Mouse (Mus musculus): Measurements from ENCODE around the gene Dok1. TPM values are rescaled to one million over a fixed set of nuclear protein-coding genes. Genes with fewer than 3 reads are reported as not detected.

Gene Dok1
- total RNA-seq, 2 experiments from 2014 or later, result 3.2 to 3.3 TPM

DNA sequence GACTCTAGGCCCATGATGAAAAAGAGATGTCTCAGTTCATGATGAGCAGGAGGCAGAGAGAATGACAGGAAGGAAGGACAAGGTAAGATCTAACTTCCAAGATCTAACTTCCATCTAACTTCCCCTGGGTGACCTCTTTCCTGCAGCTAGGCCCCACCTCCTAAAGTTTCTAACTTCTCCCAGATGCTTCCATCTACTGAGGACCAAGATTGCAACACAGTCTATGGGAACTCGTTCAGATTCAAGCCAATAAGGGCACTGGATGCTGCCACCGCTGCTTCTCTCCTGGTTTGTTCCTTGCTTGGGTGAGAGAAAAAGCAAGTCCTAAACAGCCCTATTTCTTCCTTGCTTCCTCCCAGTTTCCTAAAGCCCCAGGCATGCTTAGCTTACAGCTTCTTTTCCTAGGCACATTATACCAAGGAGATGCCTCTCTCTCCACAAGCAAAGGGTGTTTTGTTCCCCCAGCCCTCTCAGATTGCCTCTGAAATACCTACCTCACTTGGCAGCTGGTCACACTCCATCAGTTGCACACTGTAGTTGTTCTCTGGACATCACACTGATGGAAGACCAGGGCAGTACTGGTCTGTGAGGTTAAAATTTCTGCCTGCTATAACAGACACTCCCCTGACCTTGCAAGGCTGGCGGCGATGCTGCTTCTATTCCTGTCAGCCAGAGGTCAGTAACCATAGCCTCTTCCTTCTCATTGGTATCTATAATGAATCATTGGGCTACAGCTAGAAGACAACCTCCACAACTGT is 12.3 kb downstream of the Dok1 start:
- no peak for DNase-seq (ENCODE audit: low spot score in 2 of 2)
- no peak for TF ChIP-seq CTCF (conservative IDR thresholded peaks at IDR 0.05)
- Histone ChIP-seq H3K27ac (no peak overlapping the region), H3K4me3 (no peak overlapping the region)

DNA sequence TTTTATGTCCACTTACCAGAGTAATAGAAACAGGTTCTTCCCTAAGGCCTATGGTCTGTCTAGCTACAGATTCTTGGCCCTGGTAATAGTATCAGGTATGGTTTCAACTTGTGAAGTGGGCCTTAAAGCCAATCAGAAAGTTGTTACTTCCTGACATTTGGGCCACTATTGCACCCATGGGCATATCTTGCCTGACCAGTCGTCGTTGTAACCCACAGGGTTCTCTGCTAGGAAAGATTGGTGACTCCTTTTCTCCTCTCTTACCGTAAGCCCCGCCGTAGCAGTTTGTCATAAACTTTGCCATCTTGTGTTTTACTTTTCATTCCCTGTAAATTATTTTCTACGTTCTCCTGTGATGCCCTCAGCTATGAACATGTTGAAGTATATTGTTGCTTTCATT is 13.2 kb downstream of the Dok1 start:
- TF ChIP-seq CTCF (conservative IDR thresholded peaks at IDR 0.05), result no peak
- DNase-seq (ENCODE audit: low spot score in 2 of 2), result no peak
- H3K4me3 ChIP-seq, result no peak overlapping the region
- H3K27ac ChIP-seq, result no peak overlapping the region

DNA sequence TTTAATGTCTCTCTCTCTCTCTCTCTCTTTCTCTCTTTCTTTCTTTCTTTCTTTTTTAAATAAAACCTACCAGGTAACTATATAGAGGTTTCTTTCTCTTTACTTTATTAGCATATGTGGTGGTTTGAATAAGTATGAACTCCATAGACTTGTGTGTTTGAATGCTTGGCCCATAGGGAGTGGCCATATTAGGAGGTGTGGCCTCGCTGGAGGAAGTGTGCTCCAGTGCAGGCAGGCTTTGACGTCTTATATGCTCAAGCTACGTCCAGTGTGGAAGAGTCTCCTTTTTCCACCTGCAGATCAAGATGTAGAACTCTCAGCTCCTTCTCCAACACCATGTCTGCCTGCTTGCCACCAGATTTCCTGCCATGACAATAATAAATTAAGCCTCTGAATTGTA is 14.2 kb downstream of the Dok1 start:
- DNase-seq (ENCODE audit: low spot score in 2 of 2), result no peak
- no peak overlapping the region for H3K4me3 ChIP-seq
- no peak overlapping the region for H3K27ac ChIP-seq
- TF ChIP-seq CTCF (conservative IDR thresholded peaks at IDR 0.05), result no peak

DNA sequence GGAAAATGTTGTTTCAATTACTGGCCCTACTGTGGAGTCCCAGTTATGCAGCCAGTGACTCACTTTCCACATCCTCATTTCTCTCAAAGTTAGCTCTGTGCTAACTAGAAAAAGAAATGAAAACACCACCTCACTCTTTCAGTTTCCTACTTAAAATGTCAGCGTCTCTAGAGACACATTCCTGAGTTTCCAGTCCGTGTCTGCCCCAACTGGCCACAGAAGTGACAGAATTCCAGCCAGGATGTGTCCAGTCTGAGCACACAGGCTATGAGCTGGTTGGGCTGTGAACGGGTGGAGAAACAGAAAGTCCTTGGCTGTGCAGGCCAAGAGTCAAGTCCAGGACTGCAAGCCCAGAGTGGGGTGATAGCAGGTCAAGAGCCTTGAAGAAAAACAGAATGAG is 16.1 kb downstream of the Dok1 start:
- no peak overlapping the region for H3K27ac ChIP-seq
- no peak for TF ChIP-seq CTCF (conservative IDR thresholded peaks at IDR 0.05)
- no peak for DNase-seq (ENCODE audit: low spot score in 2 of 2)
- no peak overlapping the region for H3K4me3 ChIP-seq

DNA sequence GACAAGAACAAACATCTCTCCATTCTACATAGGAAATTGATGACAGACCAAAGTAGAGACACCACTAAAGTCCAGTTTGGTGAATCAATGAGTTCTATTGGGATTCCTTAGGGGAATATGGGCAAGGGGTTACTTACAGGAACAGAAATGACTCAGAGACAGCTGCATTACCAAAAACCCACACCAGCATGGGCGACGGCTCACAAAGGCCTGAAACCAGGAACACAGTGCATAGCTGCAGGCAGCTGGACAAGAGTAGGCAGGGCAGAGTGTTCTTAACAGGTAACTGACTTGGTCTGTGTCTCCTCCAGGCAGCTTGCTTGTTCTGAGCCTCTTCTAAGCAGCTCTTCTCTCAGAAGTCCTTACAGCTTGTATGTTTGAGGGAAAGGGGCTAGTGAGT is 17.5 kb downstream of the Dok1 start:
- no peak for TF ChIP-seq CTCF (conservative IDR thresholded peaks at IDR 0.05)
- H3K4me3 ChIP-seq, result no peak overlapping the region
- no peak overlapping the region for H3K27ac ChIP-seq
- DNase-seq (ENCODE audit: low spot score in 2 of 2), result no peak

DNA sequence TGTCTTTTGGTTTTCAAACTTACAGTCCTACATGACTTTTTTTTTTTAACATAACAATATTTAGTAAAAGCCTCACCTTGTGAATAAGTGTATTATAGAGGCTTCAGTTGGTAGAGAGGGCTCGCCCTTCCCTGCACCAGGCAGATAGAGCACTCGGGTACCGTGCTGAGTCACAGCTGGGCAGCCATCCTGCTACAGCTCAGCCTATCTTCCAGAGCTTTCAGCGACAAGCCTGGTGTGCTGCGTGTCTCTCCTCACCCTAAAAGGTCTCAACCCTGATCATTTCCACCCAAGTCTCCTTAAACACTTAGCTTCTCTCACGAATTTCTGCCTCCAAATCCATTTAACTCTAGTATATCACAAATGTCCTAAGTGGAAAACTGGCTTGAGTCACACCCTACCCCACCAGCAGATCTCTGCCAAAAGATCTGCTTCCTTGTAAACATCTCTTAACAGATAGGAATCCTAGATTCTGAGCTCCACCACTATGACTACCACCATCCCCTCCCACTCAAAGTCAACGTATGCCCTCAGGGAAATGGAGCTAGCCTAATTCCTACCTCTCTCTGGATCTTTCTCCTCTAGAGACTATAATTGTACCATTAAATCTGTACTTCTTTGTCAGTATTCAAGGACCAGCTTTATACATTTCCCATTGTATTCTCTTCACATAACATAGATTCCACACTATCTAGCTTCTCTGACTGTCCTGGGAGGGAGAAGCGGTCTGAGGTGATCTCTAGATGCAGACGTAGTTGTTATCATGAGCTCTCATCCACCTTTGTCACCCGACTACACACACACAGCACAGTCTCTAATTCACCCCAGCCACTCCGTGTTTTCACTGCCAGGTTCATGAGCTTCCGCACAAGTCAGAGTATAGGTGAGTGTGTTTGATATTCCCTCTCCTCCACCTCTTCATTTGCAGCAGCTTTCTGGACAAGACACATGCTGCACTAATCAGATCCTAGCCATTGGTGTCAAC is 18.5 kb downstream of the Dok1 start:
- no peak for DNase-seq (ENCODE audit: low spot score in 2 of 2)
- Histone ChIP-seq H3K4me3 (no peak overlapping the region), H3K27ac (no peak overlapping the region)
- no peak for TF ChIP-seq CTCF (conservative IDR thresholded peaks at IDR 0.05)

DNA sequence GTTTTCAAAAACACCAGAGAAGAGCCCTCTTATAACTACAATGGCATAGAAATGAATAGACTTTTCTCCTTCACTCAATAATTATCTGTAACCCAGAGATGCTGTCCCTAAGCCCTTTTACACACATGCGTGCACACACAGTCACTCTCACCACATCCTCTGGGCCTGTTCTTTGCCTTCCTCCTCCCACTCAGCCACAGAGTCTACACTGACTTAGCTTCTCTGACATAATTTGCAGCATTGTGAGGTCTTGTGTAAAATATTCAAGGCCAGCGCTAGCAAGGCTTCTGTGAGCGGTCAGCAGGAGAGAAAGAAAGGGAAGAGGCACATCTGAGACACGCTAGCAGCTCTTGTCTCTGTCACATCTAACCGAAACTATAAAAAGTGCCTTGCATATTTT is 19.8 kb downstream of the Dok1 start:
- Histone ChIP-seq H3K4me3 (no peak overlapping the region), H3K27ac (no peak overlapping the region)
- no peak for TF ChIP-seq CTCF (conservative IDR thresholded peaks at IDR 0.05)
- DNase-seq (ENCODE audit: low spot score in 2 of 2), result no peak

DNA sequence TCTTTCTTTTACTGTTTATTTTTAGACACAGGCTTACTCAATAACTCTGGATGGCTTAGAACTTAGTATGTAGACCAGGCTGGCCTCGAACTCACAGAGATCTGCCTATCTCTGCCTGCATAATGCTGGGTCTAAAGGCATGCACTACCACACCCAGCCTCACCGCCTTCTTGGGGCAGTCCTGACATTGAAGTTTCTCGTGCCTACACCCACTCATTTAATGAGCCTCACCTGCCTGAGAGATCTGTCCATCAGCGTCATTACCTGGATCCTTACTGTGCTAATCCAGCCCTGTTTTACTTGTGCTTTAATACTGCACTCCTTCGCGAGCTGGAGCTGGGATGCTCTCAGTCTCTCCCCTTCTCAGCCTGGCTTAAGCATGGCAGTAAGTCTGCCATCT is 21.5 kb downstream of the Dok1 start:
- DNase-seq (ENCODE audit: low spot score in 2 of 2), result no peak
- no peak for TF ChIP-seq CTCF (conservative IDR thresholded peaks at IDR 0.05)
- H3K27ac ChIP-seq, result no peak overlapping the region
- H3K4me3 ChIP-seq, result no peak overlapping the region

DNA sequence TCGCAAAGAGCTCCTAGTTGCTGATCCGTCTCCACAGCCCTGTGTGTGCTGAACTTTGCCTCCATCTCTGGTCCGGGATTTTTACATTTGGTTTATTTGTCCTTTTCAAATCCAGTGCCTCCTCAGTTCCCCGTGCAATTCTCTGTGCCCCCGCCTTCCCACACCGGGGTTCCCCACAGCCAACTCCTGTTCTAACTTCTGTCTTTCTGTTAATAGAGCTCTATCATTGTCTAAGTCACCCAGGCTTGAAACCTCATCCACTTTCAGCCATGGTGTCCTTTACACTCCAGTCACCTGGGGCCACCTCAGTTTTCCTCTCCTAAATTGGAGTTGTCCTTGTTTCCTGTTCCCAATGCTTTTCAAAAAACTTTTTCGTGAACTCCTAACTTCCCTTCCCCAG is 22.0 kb downstream of the Dok1 start:
- H3K27ac ChIP-seq, result no peak overlapping the region
- DNase-seq (ENCODE audit: low spot score in 2 of 2), result no peak
- H3K4me3 ChIP-seq, result no peak overlapping the region
- no peak for TF ChIP-seq CTCF (conservative IDR thresholded peaks at IDR 0.05)

DNA sequence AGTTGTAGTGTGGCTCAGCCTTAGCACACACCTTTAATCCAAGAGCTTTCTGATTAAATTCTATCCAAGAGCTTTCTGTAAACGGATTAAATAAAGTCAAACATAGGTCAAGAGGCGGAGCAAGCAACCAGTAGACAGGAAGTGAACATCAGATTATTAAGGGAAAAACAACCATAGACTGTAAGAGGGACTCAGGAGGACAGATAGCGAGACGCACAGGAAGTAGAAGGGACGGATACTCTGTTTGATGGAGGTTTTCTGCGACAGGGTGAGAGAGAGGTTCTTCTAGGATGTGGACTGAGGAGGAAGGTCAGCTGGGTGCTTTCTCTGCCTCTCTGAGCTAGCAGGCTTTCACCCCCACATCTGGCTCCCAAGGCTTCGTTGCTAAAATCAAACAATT is 23.3 kb downstream of the Dok1 start:
- no peak for DNase-seq (ENCODE audit: low spot score in 2 of 2)
- H3K27ac ChIP-seq, result no peak overlapping the region
- no peak overlapping the region for H3K4me3 ChIP-seq
- no peak for TF ChIP-seq CTCF (conservative IDR thresholded peaks at IDR 0.05)

DNA sequence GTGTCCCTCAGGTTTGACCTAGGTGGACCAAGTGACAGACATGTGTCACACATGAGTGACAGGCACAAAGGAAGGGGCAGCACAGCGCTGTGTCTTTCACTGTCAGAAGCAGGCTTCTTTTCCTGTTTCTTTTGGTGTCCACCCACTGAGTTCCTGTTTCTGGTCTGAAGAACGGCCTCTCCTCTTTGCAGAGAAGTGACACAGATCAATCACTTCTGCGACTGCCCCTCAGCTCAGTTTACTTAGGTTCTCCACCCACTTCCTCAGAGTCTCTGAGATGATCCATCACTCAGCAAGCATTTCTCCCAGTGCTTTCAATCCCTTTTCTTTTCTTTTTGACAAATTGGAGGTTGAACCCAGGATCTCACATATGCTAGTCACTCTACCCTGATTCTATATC is 24.6 kb downstream of the Dok1 start:
- no peak overlapping the region for H3K27ac ChIP-seq
- no peak overlapping the region for H3K4me3 ChIP-seq
- no peak for TF ChIP-seq CTCF (conservative IDR thresholded peaks at IDR 0.05)
- DNase-seq (ENCODE audit: low spot score in 2 of 2), result no peak

DNA sequence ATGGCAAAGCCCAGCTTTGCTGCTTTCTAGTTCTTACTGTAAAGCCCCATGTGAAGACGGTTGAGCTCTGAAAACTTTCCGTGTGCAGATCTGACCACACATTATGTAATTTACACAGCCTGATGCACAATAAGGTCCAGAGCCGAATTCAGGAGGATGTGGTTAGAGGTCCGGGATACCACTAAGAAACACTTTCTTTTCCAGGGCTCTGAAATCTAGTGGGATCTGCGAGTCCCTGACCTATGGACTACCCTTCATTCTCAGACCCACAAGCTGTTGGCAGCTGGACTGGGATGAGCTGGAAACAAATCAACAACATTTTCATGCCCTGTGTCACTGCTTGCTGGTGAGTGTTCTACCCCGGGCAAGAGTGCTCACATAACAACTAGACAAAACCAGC is 27.2 kb downstream of the Dok1 start:
- Histone ChIP-seq H3K4me3 (no peak overlapping the region), H3K27ac (no peak overlapping the region)
- TF ChIP-seq CTCF (conservative IDR thresholded peaks at IDR 0.05), result no peak
- DNase-seq (ENCODE audit: low spot score in 2 of 2), result no peak

DNA sequence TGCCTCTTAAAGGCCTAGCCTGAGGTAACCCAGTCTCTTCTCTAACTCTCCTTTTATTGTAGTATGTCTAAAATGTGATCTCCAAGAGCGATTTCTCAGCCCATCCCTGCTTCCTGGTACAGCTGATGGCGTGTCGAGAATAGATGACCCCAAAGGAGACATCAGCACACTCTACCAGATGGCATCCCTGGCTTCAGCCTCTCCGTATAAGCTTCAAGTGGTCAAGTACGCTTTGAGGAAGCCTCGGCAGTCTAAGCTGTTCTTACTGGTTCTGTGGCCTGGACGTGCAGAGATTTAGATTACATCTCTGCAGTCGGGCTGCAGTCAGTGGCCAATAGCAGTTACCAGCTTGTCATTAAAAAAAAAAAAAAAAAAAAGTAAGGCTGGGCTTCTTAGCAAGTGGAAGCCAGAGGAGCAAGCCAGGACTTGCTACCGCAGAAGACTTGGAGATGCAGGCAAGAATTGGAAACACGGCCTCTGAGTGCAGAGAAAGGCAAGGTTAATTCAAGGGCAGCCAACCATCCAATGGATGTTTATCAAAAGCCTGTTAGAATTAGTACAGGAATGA is 27.7 kb downstream of the Dok1 start:
- no peak overlapping the region for H3K4me3 ChIP-seq
- no peak for TF ChIP-seq CTCF (conservative IDR thresholded peaks at IDR 0.05)
- no peak for DNase-seq (ENCODE audit: low spot score in 2 of 2)
- H3K27ac ChIP-seq, result 0 out of 2 replicates have a peak overlapping the region, but pooled peaks have one; percentile 23
